Mouse (Mus musculus) limb, embryonic 14.5 days (tissue): ENCODE measurements around the gene Cd300ld2. TPM values are rescaled to one million over a fixed set of nuclear protein-coding genes. Genes with fewer than 3 reads are reported as not detected.
"Not testable (repeated sequence)": the region's sequence is repeated elsewhere in the genome, so short reads cannot be mapped to it uniquely, and the experiment has no call there.

ENCODE experiments used
- ATAC-seq: fragments of 200-750 bp; cut with Nextera tagmentation; 2 replicates; pipeline ENCODE4 v1.8.0; 2017; ENCODE audit warnings: low read depth, moderate number of reproducible peaks, moderate TSS enrichment; ENCODE audit not compliant: low FRiP score
- DNase-seq: peaks from one replicate; pipeline ENCODE4 v3.0.0-alpha.2; 2015; ENCODE audit warnings: low spot score
- H3K27ac ChIP-seq: fragments of 300-500 bp; sonication (generic); replicated peaks from 2 replicates; pipeline ENCODE4 v1.5.1; 2014; ENCODE audit warnings: low read depth, mild to moderate bottlenecking, low read length, moderate library complexity, mixed read lengths
- H3K27me3 ChIP-seq: fragments of 300-500 bp; sonication (generic); 2 replicates; pipeline ENCODE4 v1.6.1; 2014; ENCODE audit warnings: low read length, mixed read lengths; ENCODE audit not compliant: control insufficient read depth, insufficient read depth
- H3K36me3 ChIP-seq: fragments of 300-500 bp; sonication (generic); 2 replicates; pipeline ENCODE4 v1.6.1; 2014; ENCODE audit warnings: mild to moderate bottlenecking, low read length, moderate library complexity, mixed read lengths; ENCODE audit not compliant: control insufficient read depth, insufficient read depth
- H3K4me1 ChIP-seq: fragments of 300-500 bp; sonication (generic); 2 replicates; pipeline ENCODE4 v1.6.1; 2014; ENCODE audit warnings: antibody characterized with exemption, low read length, mixed read lengths; ENCODE audit not compliant: control insufficient read depth, insufficient read depth
- H3K4me2 ChIP-seq: fragments of 300-500 bp; sonication (generic); replicated peaks from 2 replicates; pipeline ENCODE4 v1.6.1; 2014; ENCODE audit warnings: low read depth, mild to moderate bottlenecking, low read length, moderate library complexity; ENCODE audit not compliant: severe bottlenecking
- H3K4me3 ChIP-seq: fragments of 300-500 bp; sonication (generic); replicated peaks from 2 replicates; pipeline ENCODE4 v1.5.1; 2014; ENCODE audit warnings: low read length
- H3K9ac ChIP-seq: fragments of 300-500 bp; sonication (generic); 2 replicates; pipeline ENCODE4 v1.6.1; 2014; ENCODE audit warnings: mild to moderate bottlenecking, low read depth, low read length, moderate library complexity; ENCODE audit not compliant: severe bottlenecking
- H3K9me3 ChIP-seq: fragments of 300-500 bp; sonication (generic); 2 replicates; pipeline ENCODE4 v1.6.1; 2016; ENCODE audit warnings: low read length; ENCODE audit not compliant: control insufficient read depth
- POLR2A ChIP-seq: fragments of 200-500 bp; IDR thresholded peaks from 2 replicates; pipeline ENCODE4 v1.8.0; 2012; ENCODE audit warnings: inconsistent platforms, mild to moderate bottlenecking, moderate library complexity, borderline replicate concordance; ENCODE audit not compliant: insufficient read depth, insufficient read length; ENCODE audit errors: extremely low read depth
- whole genome bisulfite sequencing: fragments of 180-500 bp; shearing (Covaris S2); extraction: QIAGEN DNeasy Blood & Tissue Kit; methylation state at CpG from one replicate; pipeline ENCODE4 v1.1.7; 2014; 5-methylcytosine and 5-hydroxymethylcytosine counted together
- polyA plus RNA-seq, 2 experiments: library from polyadenylated mRNA; depleted of rRNA in 1 of 2; stranded (reverse) in 1 of 2; unstranded in 1 of 2; fragments of >200 nt; fragmentation: Nextera tagmentation in 1 of 2; extraction: Ambion mirVana in 1 of 2; gene quantifications; 2 replicates each; pipeline versions ENCODE4 v1.2.1 to v1.2.3; 2012 to 2014

Cd300ld2 gene
- polyA plus RNA-seq (2012; rRNA removed) (0.23 TPM in 1 of 2 replicates, not detected in the other), polyA plus RNA-seq (2014; fragmentation: Nextera tagmentation; extraction: Ambion mirVana) (not detected in 2 replicates)

DNA sequence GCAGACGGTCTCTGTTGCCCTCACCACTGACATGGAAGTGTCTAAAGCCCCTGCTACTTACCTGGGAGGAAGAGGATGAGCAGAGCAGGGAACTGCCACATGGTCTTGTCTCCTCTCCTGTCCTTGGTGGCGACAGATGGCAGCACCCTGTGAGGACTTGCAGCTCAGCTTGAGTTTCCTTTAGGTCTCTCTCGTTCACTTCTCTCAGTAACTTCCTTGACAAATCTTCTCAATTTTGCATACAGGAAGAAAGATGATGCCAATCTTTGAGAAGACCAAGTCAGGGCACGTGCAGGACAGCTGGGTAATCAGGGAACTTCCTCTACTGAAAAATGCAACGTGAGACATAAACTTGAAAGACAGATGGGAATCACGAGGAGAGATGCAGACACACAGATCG, at the start of gene Cd300ld2:
Gene Cd300ld2 (minus strand): TSS at position 101 of the 400 bp plus-strand sequence.
- no CpG with 5 or more reads among the region's 7 CpGs for WGBS
- not testable (repeated sequence) for H3K4me2 ChIP-seq, DNase-seq, ATAC-seq, H3K27ac ChIP-seq, H3K36me3 ChIP-seq, H3K27me3 ChIP-seq, H3K9me3 ChIP-seq, H3K9ac ChIP-seq, H3K4me3 ChIP-seq, H3K4me1 ChIP-seq

GRCm38 (mm10) chr11:115062077-115062476, 46.1 kb upstream of the Cd300ld2 start, which contains the start of gene Cd300e:
Gene Cd300e (minus strand): TSS chr11:115062177.
- H3K4me2 ChIP-seq = no peak within 1 kb of the TSS
- TF ChIP-seq POLR2A = no peak
- no peak for ATAC-seq
- H3K27me3 ChIP-seq = no peaks in the 10 kb centered on the region
- H3K9ac ChIP-seq = no peak within 1 kb of the TSS
- no peaks in the 10 kb centered on the region for H3K36me3 ChIP-seq
- no peak within 1 kb of the TSS for H3K27ac ChIP-seq
- no peak within 1 kb of the TSS for H3K4me3 ChIP-seq
- no peaks in the 10 kb centered on the region for H3K9me3 ChIP-seq
- 42% methylated on average over 5 of the region's 5 CpGs for WGBS
- DNase-seq = no peak
- no peaks in the 10 kb centered on the region for H3K4me1 ChIP-seq

GRCm38 (mm10) chr11:115059797-115060196, 43.8 kb upstream of the Cd300ld2 start:
- no peak for ATAC-seq
- H3K4me3 ChIP-seq = no peak overlapping the region
- H3K9ac ChIP-seq = no peak overlapping the region
- H3K36me3 ChIP-seq = no peaks in the 10 kb centered on the region
- no peak overlapping the region for H3K27ac ChIP-seq
- DNase-seq = no peak
- no peak overlapping the region for H3K4me2 ChIP-seq
- WGBS = 86% methylated on average over 2 of the region's 2 CpGs
- H3K9me3 ChIP-seq = no peaks in the 10 kb centered on the region
- TF ChIP-seq POLR2A = no peak
- no peaks in the 10 kb centered on the region for H3K4me1 ChIP-seq
- no peaks in the 10 kb centered on the region for H3K27me3 ChIP-seq

DNA sequence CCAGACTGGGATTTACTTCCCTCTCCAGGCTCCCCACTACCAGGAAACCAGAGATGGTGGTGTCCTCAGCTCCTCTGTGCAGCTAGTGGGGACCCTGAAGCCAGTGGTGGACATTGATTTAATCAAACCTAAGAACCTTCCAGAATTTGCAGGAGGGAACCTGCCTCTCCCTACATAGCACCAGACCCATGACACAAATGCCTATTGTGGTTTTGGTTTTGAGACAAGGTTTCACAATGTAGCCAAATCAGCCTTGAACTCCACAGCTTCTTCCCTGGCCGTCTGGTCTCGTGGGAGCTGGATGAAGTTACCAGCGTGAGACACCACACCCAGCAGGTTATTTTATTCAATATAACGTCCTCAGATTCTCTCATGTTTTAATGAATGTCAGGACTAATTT, 42.7 kb upstream of the Cd300ld2 start:
- no peak overlapping the region for H3K27ac ChIP-seq
- no peak overlapping the region for H3K4me2 ChIP-seq
- no peak overlapping the region for H3K4me3 ChIP-seq
- no peak for TF ChIP-seq POLR2A
- no peaks in the 10 kb centered on the region for H3K9me3 ChIP-seq
- no peaks in the 10 kb centered on the region for H3K36me3 ChIP-seq
- H3K9ac ChIP-seq = no peak overlapping the region
- 63% methylated on average over 4 of the region's 4 CpGs for WGBS
- H3K27me3 ChIP-seq = no peaks in the 10 kb centered on the region
- DNase-seq = no peak
- no peak for ATAC-seq
- no peaks in the 10 kb centered on the region for H3K4me1 ChIP-seq

- no peaks in the 10 kb centered on the region for H3K4me1 ChIP-seq
- no peak overlapping the region for H3K27ac ChIP-seq
- TF ChIP-seq POLR2A = no peak
- no peak overlapping the region for H3K4me2 ChIP-seq
- H3K36me3 ChIP-seq = no peaks in the 10 kb centered on the region
- no peak overlapping the region for H3K9ac ChIP-seq
- no peak overlapping the region for H3K4me3 ChIP-seq
- no peaks in the 10 kb centered on the region for H3K27me3 ChIP-seq
- ATAC-seq (no peak), DNase-seq (no peak)
- H3K9me3 ChIP-seq = no peaks in the 10 kb centered on the region
These were observed 38.5 kb upstream of the Cd300ld2 start for GRCm38 (mm10) chr11:115054537-115054936.

DNA sequence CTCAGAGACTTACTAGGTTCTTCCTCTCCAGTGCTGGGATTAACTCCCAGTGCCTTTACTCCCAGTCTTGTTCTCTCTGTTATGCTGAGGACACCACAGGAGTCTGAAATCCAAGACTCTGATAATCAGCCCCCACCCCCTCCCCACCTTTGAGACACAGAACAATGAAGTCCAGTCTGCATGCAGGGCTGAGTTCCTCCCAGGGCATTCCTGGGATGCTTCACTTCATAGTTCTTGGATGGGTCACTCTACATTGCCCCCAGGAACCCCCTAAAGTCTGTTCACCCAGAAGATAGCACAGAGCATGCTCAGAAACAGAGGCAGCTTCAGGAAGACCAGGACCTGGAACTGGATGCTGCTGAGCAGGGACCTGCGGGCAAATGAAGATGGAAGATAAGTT, 37.0 kb upstream of the Cd300ld2 start:
- no peak overlapping the region for H3K9ac ChIP-seq
- no peaks in the 10 kb centered on the region for H3K27me3 ChIP-seq
- no peak overlapping the region for H3K27ac ChIP-seq
- no peaks in the 10 kb centered on the region for H3K36me3 ChIP-seq
- WGBS = 90% methylated on average over 1 of the region's 1 CpGs
- no peaks in the 10 kb centered on the region for H3K4me1 ChIP-seq
- ATAC-seq (no peak), DNase-seq (no peak)
- TF ChIP-seq POLR2A = no peak
- no peak overlapping the region for H3K4me2 ChIP-seq
- H3K9me3 ChIP-seq = no peaks in the 10 kb centered on the region
- H3K4me3 ChIP-seq = no peak overlapping the region
